Mouse (Mus musculus): ENCODE data around the gene Cdc42ep1.
"Not testable (repeated sequence)": the region's sequence is repeated elsewhere in the genome, so short reads cannot be mapped to it uniquely, and the experiment has no call there.

Cdc42ep1 gene

GRCm38 (mm10) chr15:78878792-78879516 lies 36.5 kb downstream of the Cdc42ep1 start:
- not testable (repeated sequence) for DNase-seq (ENCODE audit: low read depth)

GRCm38 (mm10) chr15:78880432-78880831 lies 38.0 kb downstream of the Cdc42ep1 start:
- no peak for DNase-seq (ENCODE audit: low read depth)

- DNase-seq (ENCODE audit: low read depth), result no peak
Observed at GRCm38 (mm10) chr15:78881828-78882227, 39.4 kb downstream of the Cdc42ep1 start.

- no peak for DNase-seq (ENCODE audit: low read depth)
Observed at GRCm38 (mm10) chr15:78889401-78889853, 47.0 kb downstream of the Cdc42ep1 start.

- DNase-seq (ENCODE audit: low read depth), result no peak
Observed at GRCm38 (mm10) chr15:78892440-78892839, 50.0 kb downstream of the Cdc42ep1 start.

GRCm38 (mm10) chr15:78894726-78895125 lies 52.3 kb downstream of the Cdc42ep1 start:
- DNase-seq (ENCODE audit: low read depth), result no peak

- no peak for DNase-seq (ENCODE audit: low read depth)
Observed at GRCm38 (mm10) chr15:78895741-78896140, 53.3 kb downstream of the Cdc42ep1 start.

- no peak for DNase-seq (ENCODE audit: low read depth)
Observed at GRCm38 (mm10) chr15:78896149-78896548, 53.7 kb downstream of the Cdc42ep1 start.

- no peak for DNase-seq (ENCODE audit: low read depth)
Observed at GRCm38 (mm10) chr15:78897488-78897887, 55.1 kb downstream of the Cdc42ep1 start.

GRCm38 (mm10) chr15:78898507-78899001 lies 56.1 kb downstream of the Cdc42ep1 start:
- DNase-seq (ENCODE audit: low read depth), result no peak

GRCm38 (mm10) chr15:78899409-78899739 lies 57.0 kb downstream of the Cdc42ep1 start, which contains the start of gene Gm49510:
TSS of gene Gm49510 (plus strand) at chr15:78899667.
- no peak for DNase-seq (ENCODE audit: low read depth)

- DNase-seq (ENCODE audit: low read depth), result no peak
Observed at GRCm38 (mm10) chr15:78899740-78900584, 57.5 kb downstream of the Cdc42ep1 start, which contains the start of gene Sh3bp1. TSS of gene Sh3bp1 (plus strand) at chr15:78899768.
